Mouse (Mus musculus) MEL (cell line): ENCODE measurements around the gene Vps13d. TPM values are rescaled to one million over a fixed set of nuclear protein-coding genes. Genes with fewer than 3 reads are reported as not detected.

Experiments
- DNase-seq: peaks from one replicate; pipeline ENCODE4 v3.0.0; 2011; ENCODE audit warnings: low read depth, low spot score
- H3K27ac ChIP-seq: 2 replicates; pipeline ENCODE4 v1.5.1; 2012; ENCODE audit warnings: low read depth, mild to moderate bottlenecking, control low read depth, low read length, moderate library complexity; ENCODE audit not compliant: control insufficient read depth
- H3K27me3 ChIP-seq, 2 experiments: fragments of 150-350 bp in 1 of 2; sonication (generic) in 1 of 2; 2 replicates each; pipeline ENCODE4 v1.6.1; 2012; ENCODE audit warnings: low read length in 2 of 2, mild to moderate bottlenecking in 2 of 2, improper control_type of control experiment in 1 of 2, moderate library complexity in 1 of 2; ENCODE audit not compliant: insufficient read depth in 2 of 2, control insufficient read depth in 1 of 2
- H3K36me3 ChIP-seq, 2 experiments: 2 replicates each; pipeline ENCODE4 v1.6.1; 2012 to 2014; ENCODE audit warnings: low read length in 2 of 2, improper control_type of control experiment in 1 of 2, inconsistent platforms in 1 of 2, mild to moderate bottlenecking in 1 of 2; ENCODE audit not compliant: insufficient read depth in 2 of 2, control insufficient read depth in 1 of 2
- H3K4me1 ChIP-seq, 2 experiments: fragments of 150-350 bp in 1 of 2; sonication (generic) in 1 of 2; 2 replicates each; pipeline ENCODE4 v1.6.1; 2012; ENCODE audit warnings: low read length in 2 of 2, improper control_type of control experiment in 1 of 2, mild to moderate bottlenecking in 1 of 2; ENCODE audit not compliant: insufficient read depth in 2 of 2, control insufficient read depth in 1 of 2
- H3K4me3 ChIP-seq, 2 experiments: fragments of 150-350 bp in 1 of 2; sonication (generic) in 1 of 2; 2 replicates each; pipeline ENCODE4 v1.5.1; 2012; ENCODE audit warnings: low read depth in 2 of 2, low read length in 2 of 2, mild to moderate bottlenecking in 2 of 2, moderate library complexity in 2 of 2, control low read depth in 1 of 2, improper control_type of control experiment in 1 of 2; ENCODE audit not compliant: control insufficient read depth in 1 of 2, insufficient read depth in 1 of 2
- H3K79me2 ChIP-seq: 2 replicates; pipeline ENCODE4 v1.6.1; 2012; ENCODE audit warnings: mild to moderate bottlenecking, low read length, moderate library complexity; ENCODE audit not compliant: control insufficient read depth, poor library complexity, insufficient read depth
- H3K9ac ChIP-seq: 2 replicates; pipeline ENCODE4 v1.6.1; 2012; ENCODE audit warnings: low read depth, mild to moderate bottlenecking, control low read depth, low read length, moderate library complexity; ENCODE audit not compliant: control insufficient read depth, poor library complexity, severe bottlenecking
- H3K9me3 ChIP-seq: fragments of 150-350 bp; sonication (generic); replicated peaks from 2 replicates; pipeline ENCODE4 v1.6.1; 2012; ENCODE audit warnings: mild to moderate bottlenecking, low read length, improper control_type of control experiment, moderate library complexity; ENCODE audit not compliant: insufficient read depth
- BHLHE40 ChIP-seq: IDR thresholded peaks from 2 replicates; pipeline ENCODE4 v1.6.1; 2012; ENCODE audit warnings: low read depth, mild to moderate bottlenecking, inconsistent platforms, low read length, improper control_type of control experiment, borderline replicate concordance
- CTCF ChIP-seq, 3 experiments: IDR thresholded peaks in 2 of 3; conservative IDR thresholded peaks in 1 of 3; 2 replicates each; pipeline ENCODE4 v1.5.1; 2011 to 2012; ENCODE audit warnings: low read length in 3 of 3, low read depth in 2 of 3, mild to moderate bottlenecking in 2 of 3, improper control_type of control experiment in 1 of 3, inconsistent platforms in 1 of 3, mixed read lengths in 1 of 3, moderate library complexity in 1 of 3; ENCODE audit not compliant: control insufficient read depth in 1 of 3, insufficient read depth in 1 of 3, poor library complexity in 1 of 3, severe bottlenecking in 1 of 3
- ETS1 ChIP-seq: IDR thresholded peaks from 2 replicates; pipeline ENCODE4 v1.6.1; 2012; ENCODE audit warnings: low read depth, mild to moderate bottlenecking, inconsistent platforms, low read length, improper control_type of control experiment, moderate library complexity
- KAT2A ChIP-seq: conservative IDR thresholded peaks from 2 replicates; pipeline ENCODE4 v1.6.1; 2012; ENCODE audit warnings: low read depth, low read length, improper control_type of control experiment, inconsistent platforms
- MAFK ChIP-seq: IDR thresholded peaks from 2 replicates; pipeline ENCODE4 v1.6.1; 2011; ENCODE audit warnings: low read depth, mild to moderate bottlenecking, low read length, improper control_type of control experiment, borderline replicate concordance
- MAZ ChIP-seq: IDR thresholded peaks from 2 replicates; pipeline ENCODE4 v1.6.1; 2012; ENCODE audit warnings: low read depth, mild to moderate bottlenecking, inconsistent platforms, low read length, improper control_type of control experiment
- RAD21 ChIP-seq: IDR thresholded peaks from 2 replicates; pipeline ENCODE4 v1.6.1; 2011; ENCODE audit warnings: mild to moderate bottlenecking, low read depth, low read length, improper control_type of control experiment
- TAL1 ChIP-seq: IDR thresholded peaks from 2 replicates; pipeline ENCODE4 v1.6.1; 2012; ENCODE audit warnings: mild to moderate bottlenecking, inconsistent platforms, low read length, moderate library complexity, mixed read lengths
- TCF12 ChIP-seq: IDR thresholded peaks from 2 replicates; pipeline ENCODE4 v1.6.1; 2014; ENCODE audit warnings: low read depth, mild to moderate bottlenecking, inconsistent platforms, low read length, improper control_type of control experiment, moderate library complexity
- USF2 ChIP-seq, 2 experiments: IDR thresholded peaks; 2 replicates each; pipeline ENCODE4 v1.6.1; 2011 to 2012; ENCODE audit warnings: improper control_type of control experiment in 2 of 2, low read length in 2 of 2, borderline replicate concordance in 1 of 2, inconsistent platforms in 1 of 2, low read depth in 1 of 2, mild to moderate bottlenecking in 1 of 2; ENCODE audit not compliant: insufficient read depth in 1 of 2
- ZC3H11A ChIP-seq: IDR thresholded peaks from 2 replicates; pipeline ENCODE4 v1.6.1; 2012; ENCODE audit warnings: low read depth, mild to moderate bottlenecking, inconsistent platforms, low read length, improper control_type of control experiment
- polyA plus RNA-seq, 2 experiments: library from polyadenylated mRNA; stranded (reverse) in 1 of 2; unstranded in 1 of 2; fragments of >175 nt in 1 of 2; fragments of >200 nt in 1 of 2; gene quantifications; 2 replicates each; pipeline versions ENCODE4 v1.2.1 to v1.2.4; 2012; ENCODE audit warnings: low replicate concordance in 2 of 2, low read depth in 1 of 2; ENCODE audit not compliant: insufficient read length in 2 of 2, insufficient read depth in 1 of 2, missing spikeins in 1 of 2
- total RNA-seq: library from RNA; depleted of rRNA; stranded (reverse); fragments of 300-350 nt; gene quantifications from 2 replicates; pipeline ENCODE4 v1.2.3, GENCODE M21; 2012

The Vps13d gene
- total and polyA plus RNA-seq, 3 experiments: 8.9 to 14.5 (median 13.2) TPM

DNA sequence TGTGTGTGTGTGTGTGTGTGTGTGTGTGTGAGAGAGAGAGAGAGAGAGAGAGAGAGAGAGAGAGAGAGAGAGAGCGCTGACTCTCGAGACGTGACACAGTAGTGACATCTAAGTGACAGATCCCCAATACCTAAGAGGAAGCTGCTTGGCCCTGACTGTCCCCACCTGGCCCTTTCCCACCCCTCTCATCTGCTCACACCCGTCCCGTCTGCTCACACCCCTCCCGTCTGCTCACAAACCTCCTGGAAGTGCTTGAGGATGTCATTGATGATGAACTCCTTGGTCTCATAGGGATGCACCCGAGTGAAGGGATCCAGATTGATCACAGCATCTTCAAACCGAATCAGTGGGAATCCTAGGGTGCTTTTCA lies 148.8 kb downstream of the Vps13d start:
- Histone ChIP-seq H3K79me2 (no peaks in the 10 kb centered on the region), H3K27ac (no peak overlapping the region), H3K9ac (no peak overlapping the region), H3K27me3 (no peaks in the 10 kb centered on the region), H3K9me3 (no peaks in the 10 kb centered on the region), H3K4me1 (no peaks in the 10 kb centered on the region), H3K4me3 (no peak overlapping the region), H3K36me3 (peaks cover 0 to 8% of the 10 kb centered on the region in 2 experiments; a peak in 2 of 4 replicates)
- DNase-seq: no peak
- TF ChIP-seq CTCF (IDR thresholded peaks at IDR 0.05 in 2 of 3, conservative IDR thresholded peaks at IDR 0.05 in 1 of 3; ENCODE audit: control insufficient read depth in 1 of 3, insufficient read depth in 1 of 3, low read depth in 2 of 3, low read length in 3 of 3, poor library complexity in 1 of 3, severe bottlenecking in 1 of 3) (no peak), ETS1 (no peak), USF2 (IDR thresholded peaks at IDR 0.05; ENCODE audit: borderline replicate concordance in 1 of 2, insufficient read depth in 1 of 2, low read depth in 1 of 2, low read length in 2 of 2) (no peak), MAFK (no peak)

DNA sequence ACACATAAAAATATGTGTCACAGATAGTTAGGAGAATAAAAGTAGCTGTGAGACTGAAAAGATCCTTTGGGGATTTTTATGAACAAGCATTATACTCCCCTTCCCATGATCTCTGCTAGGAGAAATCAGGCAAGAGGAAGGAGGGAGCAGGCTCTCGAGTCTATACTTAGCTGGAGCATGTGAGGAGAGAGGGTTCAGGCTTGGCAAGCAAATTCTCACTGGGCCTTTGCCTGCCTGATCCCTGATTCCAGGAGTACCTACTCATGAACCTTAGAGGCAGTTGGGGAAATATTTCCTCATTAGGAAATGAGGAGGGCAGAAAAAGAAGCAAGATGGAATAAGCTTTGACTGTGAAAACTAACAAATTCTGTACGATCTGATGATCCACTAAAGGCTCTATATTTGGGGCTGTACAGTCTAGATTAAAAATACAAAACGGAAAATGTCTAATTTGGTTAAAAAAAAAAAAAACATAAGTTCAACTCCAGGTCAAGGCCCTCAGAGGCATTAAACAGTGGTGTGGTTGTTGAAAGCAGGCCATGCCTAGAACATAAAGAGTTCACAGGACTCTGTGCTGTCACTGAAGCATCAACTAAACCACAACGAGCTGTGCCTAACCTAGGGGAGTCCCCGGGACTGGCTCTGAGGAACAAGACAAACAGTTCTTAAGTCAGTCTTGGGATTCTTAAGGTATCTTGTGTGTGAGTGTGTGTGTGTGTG lies 149.3 kb downstream of the Vps13d start:
- Histone ChIP-seq H3K9ac (no peak overlapping the region), H3K36me3 (peaks cover 0 to 8% of the 10 kb centered on the region in 2 experiments; a peak in 2 of 4 replicates), H3K27ac (no peak overlapping the region), H3K27me3 (no peaks in the 10 kb centered on the region), H3K9me3 (no peaks in the 10 kb centered on the region), H3K4me3 (no peak overlapping the region), H3K79me2 (no peaks in the 10 kb centered on the region), H3K4me1 (no peaks in the 10 kb centered on the region)
- no peak for TF ChIP-seq MAZ
- no peak for TF ChIP-seq USF2 (IDR thresholded peaks at IDR 0.05; ENCODE audit: borderline replicate concordance in 1 of 2, insufficient read depth in 1 of 2, low read depth in 1 of 2, low read length in 2 of 2)
- TF ChIP-seq TCF12: no peak
- DNase-seq: no peak

- Histone ChIP-seq H3K9me3 (no peaks in the 10 kb centered on the region), H3K4me3 (no peak overlapping the region), H3K27me3 (no peaks in the 10 kb centered on the region), H3K27ac (no peak overlapping the region), H3K79me2 (no peaks in the 10 kb centered on the region), H3K9ac (no peak overlapping the region), H3K36me3 (peaks cover 0 to 6% of the 10 kb centered on the region in 2 experiments; a peak in 2 of 4 replicates), H3K4me1 (no peaks in the 10 kb centered on the region)
- no peak for TF ChIP-seq RAD21
- TF ChIP-seq ZC3H11A: no peak
- no peak for TF ChIP-seq KAT2A
- no peak for TF ChIP-seq TAL1
- no peak for TF ChIP-seq BHLHE40
- DNase-seq: no peak
Observed at GRCm38 (mm10) chr4:145041223-145041870, 153.5 kb downstream of the Vps13d start.
